Mouse (Mus musculus) hindbrain, embryonic 14.5 days (tissue): ENCODE measurements at regions not wholly inside any gene's neighbourhood (a gene's known extent, or its start where the extent isn't known, plus 50 kb on each side); places are given as distances from the start of the nearest gene placed in this dataset.
A peak's percentile ranks its signal among the peaks of the same experiment; 100 is the strongest.

Experiments
- ATAC-seq: fragments of 200-750 bp; cut with Nextera tagmentation; 2 replicates; pipeline ENCODE4 v1.8.0; 2017; ENCODE audit warnings: moderate number of reproducible peaks, mild to moderate bottlenecking, moderate TSS enrichment, moderate library complexity; ENCODE audit not compliant: low FRiP score
- DNase-seq: peaks from one replicate; pipeline ENCODE4 v3.0.0-alpha.2; 2015; ENCODE audit warnings: low spot score
- H3K27ac ChIP-seq: fragments of 300-500 bp; sonication (generic); 2 replicates; pipeline ENCODE4 v1.5.1; 2014; ENCODE audit warnings: mild to moderate bottlenecking, moderate library complexity
- H3K27me3 ChIP-seq: fragments of 300-500 bp; sonication (generic); 2 replicates; pipeline ENCODE4 v1.6.1; 2014; ENCODE audit warnings: mild to moderate bottlenecking, low read length, mixed read lengths; ENCODE audit not compliant: control insufficient read depth, insufficient read depth
- H3K36me3 ChIP-seq: fragments of 300-500 bp; sonication (generic); replicated peaks from 2 replicates; pipeline ENCODE4 v1.6.1; 2014; ENCODE audit not compliant: control insufficient read depth, insufficient read depth
- H3K4me1 ChIP-seq: fragments of 300-500 bp; sonication (generic); replicated peaks from 2 replicates; pipeline ENCODE4 v1.6.1; 2014; ENCODE audit warnings: antibody characterized with exemption, low read length, mixed read lengths; ENCODE audit not compliant: control insufficient read depth, insufficient read depth
- H3K4me2 ChIP-seq: fragments of 300-500 bp; sonication (generic); replicated peaks from 2 replicates; pipeline ENCODE4 v1.6.1; 2014; ENCODE audit warnings: mild to moderate bottlenecking, moderate library complexity
- H3K4me3 ChIP-seq: fragments of 300-500 bp; sonication (generic); replicated peaks from 2 replicates; pipeline ENCODE4 v1.5.1; 2014; ENCODE audit warnings: mild to moderate bottlenecking, low read length
- H3K9ac ChIP-seq: fragments of 300-500 bp; sonication (generic); 2 replicates; pipeline ENCODE4 v1.6.1; 2014
- H3K9me3 ChIP-seq: fragments of 300-500 bp; sonication (generic); 2 replicates; pipeline ENCODE4 v1.6.1; 2016; ENCODE audit warnings: low read length; ENCODE audit not compliant: control insufficient read depth
- WGBS: fragments of 180-500 bp; shearing (Covaris S2); extraction: QIAGEN DNeasy Blood & Tissue Kit; methylation state at CpG from one replicate; pipeline ENCODE4 v1.1.7; 2014; 5-methylcytosine and 5-hydroxymethylcytosine counted together

DNA sequence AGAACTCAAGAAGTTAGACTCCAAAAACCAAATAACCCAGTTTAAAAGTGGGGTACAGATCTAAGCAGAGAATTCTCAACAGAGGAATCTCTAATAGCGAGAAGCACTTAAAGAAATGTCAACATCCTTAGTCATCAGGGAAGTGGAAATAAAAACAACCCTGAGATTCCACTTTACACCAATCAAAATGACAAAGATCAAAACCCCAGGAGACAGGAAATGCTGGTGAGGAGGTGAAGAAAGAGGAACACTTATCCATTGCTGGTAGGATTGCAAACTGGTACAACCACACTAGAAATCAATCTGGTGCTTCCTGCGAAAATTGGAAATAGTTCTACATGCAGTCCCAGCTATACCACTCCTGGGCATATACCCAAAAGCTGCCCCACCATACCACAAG lies 111.0 kb downstream of the Etaa1 start:
- no peak overlapping the region for H3K27ac ChIP-seq
- DNase-seq (no peak), ATAC-seq (no peak)
- H3K9me3 ChIP-seq: 0 out of 2 replicates have a peak, but pooled peaks cover 14% of the 10 kb centered on the region
- no peak overlapping the region for H3K9ac ChIP-seq
- H3K4me3 ChIP-seq: no peak overlapping the region
- H3K4me2 ChIP-seq: no peak overlapping the region
- H3K4me1 ChIP-seq: no peaks in the 10 kb centered on the region
- H3K36me3 ChIP-seq: no peaks in the 10 kb centered on the region
- no peaks in the 10 kb centered on the region for H3K27me3 ChIP-seq
- 88% methylated on average over 2 of the region's 2 CpGs for WGBS

DNA sequence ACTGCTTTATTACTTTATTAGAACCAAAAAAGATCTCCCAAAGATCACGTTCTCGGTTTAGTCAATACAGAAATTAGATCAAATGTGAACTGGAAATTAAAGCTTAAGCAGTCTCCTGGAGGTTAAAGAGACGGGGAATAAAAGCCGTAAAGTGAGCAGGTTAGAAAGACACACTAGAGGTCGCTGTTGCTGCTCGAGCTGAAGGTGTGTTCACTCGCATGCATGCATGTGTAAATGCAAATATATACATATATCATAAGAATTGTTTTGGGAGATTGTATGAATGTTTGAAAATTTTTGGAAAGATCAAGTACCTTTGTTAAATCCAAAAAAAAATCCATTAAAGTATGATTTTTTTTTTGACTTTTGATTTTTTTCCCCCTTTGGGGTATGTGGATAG lies 101.3 kb downstream of the Etaa1 start:
- no peaks in the 10 kb centered on the region for H3K4me1 ChIP-seq
- H3K9ac ChIP-seq: no peak overlapping the region
- DNase-seq (peak; percentile 79), ATAC-seq (no peak)
- no peak overlapping the region for H3K4me2 ChIP-seq
- H3K27ac ChIP-seq: no peak overlapping the region
- no peak overlapping the region for H3K4me3 ChIP-seq
- no peaks in the 10 kb centered on the region for H3K9me3 ChIP-seq
- WGBS: 41% methylated on average over 7 of the region's 7 CpGs
- H3K27me3 ChIP-seq: no peaks in the 10 kb centered on the region
- no peaks in the 10 kb centered on the region for H3K36me3 ChIP-seq

GRCm38 (mm10) chr11:17853246-17853804 lies 100.3 kb downstream of the Etaa1 start:
- H3K4me2 ChIP-seq: no peak overlapping the region
- no peaks in the 10 kb centered on the region for H3K36me3 ChIP-seq
- no peaks in the 10 kb centered on the region for H3K4me1 ChIP-seq
- ATAC-seq (no peak), DNase-seq (no peak)
- H3K9me3 ChIP-seq: no peaks in the 10 kb centered on the region
- H3K27me3 ChIP-seq: no peaks in the 10 kb centered on the region
- 29% methylated on average over 8 of the region's 8 CpGs for WGBS
- no peak overlapping the region for H3K4me3 ChIP-seq
- H3K9ac ChIP-seq: no peak overlapping the region
- H3K27ac ChIP-seq: no peak overlapping the region

- 65% methylated on average over 3 of the region's 3 CpGs for WGBS
- Histone ChIP-seq H3K4me2 (no peak overlapping the region), H3K9ac (no peak overlapping the region), H3K27ac (no peak overlapping the region), H3K4me1 (no peaks in the 10 kb centered on the region), H3K36me3 (no peaks in the 10 kb centered on the region), H3K9me3 (no peaks in the 10 kb centered on the region), H3K4me3 (no peak overlapping the region), H3K27me3 (no peaks in the 10 kb centered on the region)
- no peak for ATAC-seq
- no peak for DNase-seq
Observed at GRCm38 (mm10) chr11:17853832-17854231, 99.8 kb downstream of the Etaa1 start.

- Histone ChIP-seq H3K9me3 (no peaks in the 10 kb centered on the region), H3K4me1 (no peaks in the 10 kb centered on the region), H3K4me2 (no peak overlapping the region), H3K27me3 (no peaks in the 10 kb centered on the region), H3K4me3 (no peak overlapping the region), H3K27ac (no peak overlapping the region), H3K36me3 (no peaks in the 10 kb centered on the region), H3K9ac (no peak overlapping the region)
- ATAC-seq: no peak
- 48% methylated on average over 9 of the region's 9 CpGs for WGBS
- DNase-seq: no peak
Observed at GRCm38 (mm10) chr11:17859364-17860131, 94.1 kb downstream of the Etaa1 start.

DNA sequence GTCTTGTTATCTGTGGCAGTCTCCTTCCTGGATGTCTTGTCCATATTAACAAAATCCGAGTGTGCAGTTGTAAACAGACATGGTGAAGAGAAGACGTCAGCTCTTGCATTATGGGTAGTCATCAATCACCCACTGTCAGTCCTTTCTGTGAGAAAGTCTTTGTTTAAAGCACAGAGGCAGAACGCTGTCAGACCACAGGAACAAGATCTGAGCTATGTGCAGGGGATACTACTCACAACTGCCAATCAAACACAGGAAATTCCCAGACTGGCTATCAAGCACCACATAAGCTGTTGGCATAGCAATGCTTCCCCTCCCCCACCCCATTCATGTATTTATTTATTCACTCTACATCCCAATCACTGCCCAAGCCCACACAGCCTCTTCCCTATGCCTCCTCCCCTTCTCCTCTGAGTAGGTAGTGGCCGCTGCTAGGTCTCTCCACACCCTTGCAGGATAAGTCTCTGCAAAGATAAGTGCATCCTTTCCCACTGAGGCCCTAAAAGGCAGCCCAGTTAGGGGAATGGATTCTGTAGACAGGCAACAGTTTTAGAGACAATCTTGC lies 88.8 kb downstream of the Etaa1 start:
- ATAC-seq (peak; percentile 17; the same call in 1 of the 2 replicates), DNase-seq (peak; percentile 33)
- no peaks in the 10 kb centered on the region for H3K4me1 ChIP-seq
- H3K4me3 ChIP-seq: no peak overlapping the region
- H3K27ac ChIP-seq: no peak overlapping the region
- no peak overlapping the region for H3K4me2 ChIP-seq
- H3K36me3 ChIP-seq: no peaks in the 10 kb centered on the region
- WGBS: 32% methylated on average over 4 of the region's 4 CpGs
- no peaks in the 10 kb centered on the region for H3K27me3 ChIP-seq
- H3K9me3 ChIP-seq: no peaks in the 10 kb centered on the region
- no peak overlapping the region for H3K9ac ChIP-seq

- no peak overlapping the region for H3K4me3 ChIP-seq
- no peaks in the 10 kb centered on the region for H3K27me3 ChIP-seq
- no peaks in the 10 kb centered on the region for H3K4me1 ChIP-seq
- no peak for ATAC-seq
- DNase-seq: peak; percentile 15
- H3K4me2 ChIP-seq: no peak overlapping the region
- H3K36me3 ChIP-seq: no peaks in the 10 kb centered on the region
- H3K9me3 ChIP-seq: no peaks in the 10 kb centered on the region
- no peak overlapping the region for H3K27ac ChIP-seq
- 90% methylated on average over 2 of the region's 2 CpGs for WGBS
- no peak overlapping the region for H3K9ac ChIP-seq
Observed at GRCm38 (mm10) chr11:17870690-17871089, 83.0 kb downstream of the Etaa1 start.

DNA sequence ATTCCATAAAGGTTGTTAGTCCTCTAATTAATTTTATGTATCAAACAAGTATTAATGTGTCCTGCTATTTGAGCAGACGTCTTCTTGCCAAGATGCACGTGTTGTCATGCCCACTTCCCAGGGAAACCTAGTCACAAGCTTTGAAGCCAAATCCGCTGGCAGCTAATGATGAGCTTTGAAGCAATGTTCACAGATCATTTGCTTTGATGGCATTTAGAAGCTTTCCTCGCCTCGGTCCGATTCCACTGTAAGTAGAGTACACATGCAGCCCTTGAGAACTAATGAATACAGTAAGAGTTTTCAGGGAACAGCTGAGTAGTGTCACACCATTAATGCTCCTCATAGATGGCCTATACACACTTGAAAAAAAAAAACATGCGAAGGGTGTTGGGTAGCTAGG lies 81.8 kb downstream of the Etaa1 start:
- Histone ChIP-seq H3K27ac (no peak overlapping the region), H3K27me3 (no peaks in the 10 kb centered on the region), H3K36me3 (no peaks in the 10 kb centered on the region), H3K4me3 (no peak overlapping the region), H3K4me1 (no peaks in the 10 kb centered on the region), H3K9me3 (no peaks in the 10 kb centered on the region), H3K4me2 (no peak overlapping the region), H3K9ac (no peak overlapping the region)
- WGBS: 61% methylated on average over 7 of the region's 7 CpGs
- peak; percentile 52 for DNase-seq
- ATAC-seq: no peak

DNA sequence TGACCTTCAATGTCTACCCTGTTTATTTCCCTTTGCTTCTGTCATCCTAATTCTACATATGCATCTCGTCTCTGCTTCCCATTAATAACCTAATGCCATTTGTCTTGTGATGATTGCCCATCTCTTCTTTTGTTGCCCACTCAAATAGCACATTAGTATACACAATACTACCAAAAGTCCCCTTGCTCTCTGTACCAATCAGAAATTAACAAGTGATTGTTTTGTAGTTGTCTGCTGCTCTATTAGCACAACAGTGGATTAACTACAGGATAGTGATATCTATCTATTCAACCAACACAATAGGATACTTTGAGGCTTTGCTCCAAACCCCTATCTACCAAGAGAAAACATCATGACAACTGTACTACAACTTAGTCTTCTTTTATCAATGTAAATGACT lies 70.4 kb downstream of the Etaa1 start:
- Histone ChIP-seq H3K9me3 (no peaks in the 10 kb centered on the region), H3K4me2 (no peak overlapping the region), H3K27me3 (no peaks in the 10 kb centered on the region), H3K27ac (no peak overlapping the region), H3K4me1 (no peaks in the 10 kb centered on the region), H3K4me3 (no peak overlapping the region), H3K36me3 (no peaks in the 10 kb centered on the region), H3K9ac (no peak overlapping the region)
- WGBS: 75% methylated on average over 1 of the region's 1 CpGs
- ATAC-seq (no peak), DNase-seq (no peak)
